Mouse (Mus musculus) CH12.LX (cell line): ENCODE measurements around the gene Map2k5. TPM values are rescaled to one million over a fixed set of nuclear protein-coding genes. Genes with fewer than 3 reads are reported as not detected.

ENCODE experiments used
- DNase-seq: peaks from one replicate; pipeline ENCODE4 v3.0.0-alpha.2; 2013; ENCODE audit errors: extremely low read depth
- H3K27ac ChIP-seq: 2 replicates; pipeline ENCODE4 v1.5.1; 2012; ENCODE audit warnings: low read depth, mild to moderate bottlenecking, control low read depth, moderate library complexity; ENCODE audit not compliant: insufficient read depth
- H3K27me3 ChIP-seq: replicated peaks from 2 replicates; pipeline ENCODE3; 2012; ENCODE audit warnings: inconsistent platforms
- H3K36me3 ChIP-seq, 2 experiments: replicated peaks in 1 of 2; 2 replicates each; pipeline versions ENCODE3 to v1.6.1; 2012; ENCODE audit warnings: inconsistent platforms in 1 of 2, low read length in 1 of 2, mild to moderate bottlenecking in 1 of 2, mixed read lengths in 1 of 2, moderate library complexity in 1 of 2; ENCODE audit not compliant: control insufficient read depth in 1 of 2, insufficient read depth in 1 of 2
- H3K4me1 ChIP-seq, 2 experiments: 2 replicates each; pipeline ENCODE4 v1.6.1; 2012; ENCODE audit warnings: inconsistent platforms in 1 of 2, moderate library complexity in 1 of 2; ENCODE audit not compliant: insufficient read depth in 2 of 2, control insufficient read depth in 1 of 2
- H3K4me2 ChIP-seq: 2 replicates; pipeline ENCODE4 v1.6.1; 2012; ENCODE audit warnings: low read depth, mild to moderate bottlenecking, control low read depth; ENCODE audit not compliant: poor library complexity, insufficient read depth, severe bottlenecking
- H3K4me3 ChIP-seq, 3 experiments: fragments of 150-350 bp in 1 of 3; sonication (generic) in 1 of 3; replicated peaks in 1 of 3; 2 replicates each; pipeline versions ENCODE3 to v1.5.1; 2011 to 2012; ENCODE audit warnings: low read depth in 2 of 3, low read length in 2 of 3, mild to moderate bottlenecking in 2 of 3, moderate library complexity in 2 of 3, control low read depth in 1 of 3, improper control_type of control experiment in 1 of 3, inconsistent platforms in 1 of 3, mixed read lengths in 1 of 3; ENCODE audit not compliant: poor library complexity in 1 of 3
- H3K79me2 ChIP-seq: replicated peaks from 2 replicates; pipeline ENCODE4 v1.6.1; 2012; ENCODE audit warnings: mild to moderate bottlenecking, moderate library complexity; ENCODE audit not compliant: control insufficient read depth, poor library complexity, insufficient read depth, severe bottlenecking; ENCODE audit errors: extremely low read depth
- H3K9ac ChIP-seq: 2 replicates; pipeline ENCODE4 v1.6.1; 2012; ENCODE audit warnings: low read depth, mild to moderate bottlenecking, control low read depth, moderate library complexity; ENCODE audit not compliant: insufficient read depth
- H3K9me3 ChIP-seq: replicated peaks from 2 replicates; pipeline ENCODE3; 2012; ENCODE audit warnings: low read length, inconsistent platforms, mixed read lengths
- BHLHE40 ChIP-seq: IDR thresholded peaks from 2 replicates; pipeline ENCODE4 v1.6.1; 2011; ENCODE audit warnings: mild to moderate bottlenecking, low read depth, low read length, improper control_type of control experiment
- CTCF ChIP-seq, 2 experiments: IDR thresholded peaks in 1 of 2; conservative IDR thresholded peaks in 1 of 2; 2 replicates each; pipeline ENCODE4 v1.5.1; 2011 to 2012; ENCODE audit warnings: low read depth in 2 of 2, low read length in 2 of 2, improper control_type of control experiment in 1 of 2, inconsistent platforms in 1 of 2, mild to moderate bottlenecking in 1 of 2, moderate library complexity in 1 of 2
- E2F4 ChIP-seq: IDR thresholded peaks from 2 replicates; pipeline ENCODE4 v1.6.1; 2011; ENCODE audit warnings: low read depth, low read length, improper control_type of control experiment; ENCODE audit not compliant: insufficient replicate concordance
- IRF4 ChIP-seq: IDR thresholded peaks from 2 replicates; pipeline ENCODE4 v1.6.1; 2014; ENCODE audit warnings: low read depth, mild to moderate bottlenecking, inconsistent platforms, low read length, improper control_type of control experiment
- JUN ChIP-seq: IDR thresholded peaks from 2 replicates; pipeline ENCODE4 v1.6.1; 2011; ENCODE audit warnings: low read depth, mild to moderate bottlenecking, low read length, improper control_type of control experiment, moderate library complexity; ENCODE audit not compliant: insufficient read depth
- JUND ChIP-seq: conservative IDR thresholded peaks from 2 replicates; pipeline ENCODE4 v1.6.1; 2011; ENCODE audit warnings: low read depth, low read length, improper control_type of control experiment
- MAX ChIP-seq: IDR thresholded peaks from 2 replicates; pipeline ENCODE4 v1.6.1; 2011; ENCODE audit warnings: low read length, improper control_type of control experiment
- MAZ ChIP-seq: IDR thresholded peaks from 2 replicates; pipeline ENCODE4 v1.6.1; 2012; ENCODE audit warnings: low read depth, mild to moderate bottlenecking, inconsistent platforms, low read length, improper control_type of control experiment, moderate library complexity
- MXI1 ChIP-seq: IDR thresholded peaks from 2 replicates; pipeline ENCODE4 v1.6.1; 2011; ENCODE audit warnings: mild to moderate bottlenecking, low read depth, low read length, improper control_type of control experiment
- MYC ChIP-seq: IDR thresholded peaks from 2 replicates; pipeline ENCODE4 v1.6.1; 2011; ENCODE audit warnings: low read depth, mild to moderate bottlenecking, improper control_type of control experiment, low read length
- NELFE ChIP-seq: IDR thresholded peaks from 2 replicates; pipeline ENCODE4 v1.6.1; 2011; ENCODE audit warnings: low read depth, low read length, improper control_type of control experiment
- NRF1 ChIP-seq: IDR thresholded peaks from 2 replicates; pipeline ENCODE4 v1.6.1; 2014; ENCODE audit warnings: low read depth, mild to moderate bottlenecking, inconsistent platforms, low read length, improper control_type of control experiment, moderate library complexity
- POLR2AphosphoS2 ChIP-seq: IDR thresholded peaks from 2 replicates; pipeline ENCODE4 v1.6.1; 2011; ENCODE audit warnings: low read depth, low read length, improper control_type of control experiment
- RCOR1 ChIP-seq: conservative IDR thresholded peaks from 2 replicates; pipeline ENCODE4 v1.6.1; 2012; ENCODE audit warnings: low read depth, mild to moderate bottlenecking, inconsistent platforms, low read length, improper control_type of control experiment
- SIN3A ChIP-seq: IDR thresholded peaks from 2 replicates; pipeline ENCODE4 v1.6.1; 2012; ENCODE audit warnings: low read length, improper control_type of control experiment, inconsistent platforms
- TCF12 ChIP-seq: IDR thresholded peaks from 2 replicates; pipeline ENCODE4 v1.6.1; 2014; ENCODE audit warnings: low read depth, mild to moderate bottlenecking, inconsistent platforms, low read length, improper control_type of control experiment
- ZC3H11A ChIP-seq: IDR thresholded peaks from 2 replicates; pipeline ENCODE4 v1.6.1; 2012; ENCODE audit warnings: low read depth, mild to moderate bottlenecking, inconsistent platforms, low read length, improper control_type of control experiment
- ZKSCAN1 ChIP-seq: IDR thresholded peaks from 2 replicates; pipeline ENCODE4 v1.6.1; 2012; ENCODE audit warnings: low read depth, inconsistent platforms, low read length, improper control_type of control experiment, borderline replicate concordance
- dilution Hi-C: fragments of 300-500 bp; cut with MboI; formaldehyde crosslinking; loops from 2 replicates; pipeline ENCODE4 v1.14.3; 2020; ENCODE audit warnings: low sequenced_read_pairs; ENCODE audit not compliant: extremely low pct_unique_long_range_greater_than_20kb, extremely low pct_ligation_motif_present
- in situ Hi-C: fragments of 300-500 bp; cut with MboI; formaldehyde crosslinking; loops from 3 replicates; pipeline ENCODE4 v1.14.3; 2019; ENCODE audit warnings: low sequenced_read_pairs, low pct_ligation_motif_present, low pct_unique_long_range_greater_than_20kb, mixed read lengths
- polyA plus RNA-seq: library from polyadenylated mRNA; unstranded; fragments of >175 nt; gene quantifications from 2 replicates; pipeline ENCODE4 v1.2.1, GENCODE M21; 2012; ENCODE audit warnings: low read depth; ENCODE audit not compliant: insufficient read length
- total RNA-seq, 2 experiments: library from RNA; depleted of rRNA; stranded (reverse); fragments of 300-350 nt in 1 of 2; fragments of >200 nt in 1 of 2; gene quantifications; 2 replicates each; pipeline ENCODE4 v1.2.3; 2012 to 2014

Gene Map2k5
- total and polyA plus RNA-seq, 3 experiments: 10.8 to 22.6 (median 11.2) TPM

DNA sequence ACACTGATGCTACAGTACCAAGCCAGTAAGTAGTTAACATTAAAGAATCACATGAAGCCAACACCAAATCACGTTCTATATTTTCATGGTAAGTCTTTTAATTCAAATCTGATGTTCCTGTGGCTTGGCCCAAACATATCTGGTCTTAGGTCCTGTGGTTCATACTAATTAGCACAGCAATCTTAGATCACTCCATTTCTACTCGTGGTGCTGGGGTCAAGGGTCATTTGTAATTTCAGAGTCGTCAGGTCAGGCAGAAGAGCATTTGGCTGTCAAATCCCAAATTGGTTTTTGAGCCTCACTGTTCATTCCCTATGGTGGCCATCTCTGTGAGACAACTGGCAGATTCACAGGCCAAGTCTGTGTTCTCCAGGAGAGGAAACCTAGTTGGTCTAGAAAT is 174.2 kb downstream of the Map2k5 start:
- H3K27ac ChIP-seq: no peak overlapping the region
- H3K4me2 ChIP-seq: no peak overlapping the region
- peaks cover 0 to 32% of the 10 kb centered on the region in 2 experiments for H3K36me3 ChIP-seq
- no peak overlapping the region for H3K4me3 ChIP-seq
- dilution Hi-C loops (no loop called here), in situ Hi-C loops (no loop called here)
- no peak for DNase-seq
- TF ChIP-seq MXI1: no peak
- no peak overlapping the region for H3K9ac ChIP-seq
- no peaks in the 10 kb centered on the region for H3K27me3 ChIP-seq
- no peaks in the 10 kb centered on the region for H3K79me2 ChIP-seq
- H3K9me3 ChIP-seq: no peaks in the 10 kb centered on the region
- no peaks in the 10 kb centered on the region for H3K4me1 ChIP-seq

DNA sequence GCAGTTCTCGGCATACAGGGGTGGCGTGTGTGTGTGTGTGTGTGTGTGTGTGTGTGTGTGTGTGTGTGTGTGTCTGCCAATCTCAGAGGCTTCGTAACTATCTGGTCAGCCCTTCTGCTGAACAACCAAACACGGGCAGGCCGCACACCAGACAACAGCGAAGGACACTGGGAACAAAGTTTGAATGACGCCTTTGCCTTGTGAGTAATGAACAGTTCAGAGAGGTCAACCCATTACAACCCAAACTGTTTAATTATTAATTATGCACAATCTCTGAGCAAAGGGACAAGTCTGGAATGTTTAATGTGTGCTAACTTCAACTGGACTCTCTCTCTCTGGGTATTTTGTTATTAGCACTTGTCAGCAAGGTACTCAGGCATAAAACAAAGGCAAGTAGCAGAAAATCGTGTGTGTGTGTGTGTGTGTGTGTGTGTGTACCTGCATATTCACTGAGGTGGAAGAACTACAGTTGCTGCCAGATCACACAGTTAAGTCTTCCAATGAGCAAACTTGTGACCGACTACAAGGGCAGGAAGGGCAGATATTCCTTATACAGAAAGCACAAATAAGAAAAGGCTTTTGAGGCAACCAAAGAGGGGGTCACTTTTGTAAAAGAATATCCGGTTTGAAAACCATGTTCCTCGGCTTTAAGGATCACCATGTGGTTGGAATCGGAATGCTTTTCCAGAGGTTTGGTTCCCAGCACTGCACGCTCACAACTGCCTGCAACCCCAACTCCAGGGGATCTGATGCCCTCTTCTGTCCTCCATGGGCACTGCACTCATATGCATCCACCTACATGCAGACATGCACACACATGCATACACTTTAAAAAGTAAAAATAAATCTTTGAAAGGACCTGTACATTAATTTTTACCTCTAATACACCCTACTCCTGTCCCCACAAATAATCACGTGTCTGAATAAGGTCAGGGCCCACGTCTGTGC is 176.1 kb downstream of the Map2k5 start:
- peaks cover 0 to 5% of the 10 kb centered on the region in 2 experiments; a peak in 1 of 4 replicates for H3K4me1 ChIP-seq
- peaks cover 0 to 30% of the 10 kb centered on the region in 2 experiments for H3K36me3 ChIP-seq
- H3K79me2 ChIP-seq: no peaks in the 10 kb centered on the region
- H3K4me3 ChIP-seq: no peak overlapping the region
- no peak overlapping the region for H3K4me2 ChIP-seq
- DNase-seq: no peak
- in situ Hi-C loops (no loop called here), dilution Hi-C loops (no loop called here)
- H3K27me3 ChIP-seq: no peaks in the 10 kb centered on the region
- H3K27ac ChIP-seq: no peak overlapping the region
- no peak overlapping the region for H3K9ac ChIP-seq
- H3K9me3 ChIP-seq: no peaks in the 10 kb centered on the region
- no peak for TF ChIP-seq ZC3H11A
- TF ChIP-seq ZKSCAN1: no peak
- no peak for TF ChIP-seq SIN3A
- TF ChIP-seq MAZ: no peak
- TF ChIP-seq CTCF (conservative IDR thresholded peaks at IDR 0.05 in 1 of 2, IDR thresholded peaks at IDR 0.05 in 1 of 2; ENCODE audit: low read depth in 2 of 2, low read length in 2 of 2): no peak
- TF ChIP-seq JUND: no peak
- no peak for TF ChIP-seq TCF12
- no peak for TF ChIP-seq BHLHE40
- TF ChIP-seq RCOR1: no peak
- no peak for TF ChIP-seq MYC
- no peak for TF ChIP-seq IRF4
- no peak for TF ChIP-seq NRF1
- TF ChIP-seq POLR2AphosphoS2: no peak
- no peak for TF ChIP-seq JUN
- no peak for TF ChIP-seq MAX
- no peak for TF ChIP-seq E2F4
- no peak for TF ChIP-seq MXI1
- no peak for TF ChIP-seq NELFE
